Mouse (Mus musculus): ENCODE results near the gene Utp18. TPM values are rescaled to one million over a fixed set of nuclear protein-coding genes. Genes with fewer than 3 reads are reported as not detected.

Gene Utp18
- total RNA-seq, 4 experiments from 2014 or later, result 8.4 to 9.0 (median 8.8) TPM

DNA sequence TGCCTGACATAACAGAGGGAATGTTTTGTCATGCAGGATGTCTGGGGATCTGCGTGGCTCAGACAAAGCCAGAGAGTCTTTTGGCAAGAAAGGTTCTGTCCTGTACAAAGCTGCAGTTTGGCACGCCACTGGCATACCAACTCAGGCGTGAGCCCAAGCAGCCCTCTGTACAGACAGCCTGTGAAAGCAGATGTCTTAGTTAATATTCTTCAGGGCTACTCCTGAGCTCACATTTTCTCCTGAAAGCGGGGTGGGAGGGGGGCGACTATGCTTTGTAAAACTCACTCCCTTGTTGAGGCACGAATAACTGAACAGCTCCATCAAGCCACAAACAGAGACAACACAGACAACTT, 56.3 kb downstream of the Utp18 start:
- DNase-seq (ENCODE audit: low spot score), result no peak

DNA sequence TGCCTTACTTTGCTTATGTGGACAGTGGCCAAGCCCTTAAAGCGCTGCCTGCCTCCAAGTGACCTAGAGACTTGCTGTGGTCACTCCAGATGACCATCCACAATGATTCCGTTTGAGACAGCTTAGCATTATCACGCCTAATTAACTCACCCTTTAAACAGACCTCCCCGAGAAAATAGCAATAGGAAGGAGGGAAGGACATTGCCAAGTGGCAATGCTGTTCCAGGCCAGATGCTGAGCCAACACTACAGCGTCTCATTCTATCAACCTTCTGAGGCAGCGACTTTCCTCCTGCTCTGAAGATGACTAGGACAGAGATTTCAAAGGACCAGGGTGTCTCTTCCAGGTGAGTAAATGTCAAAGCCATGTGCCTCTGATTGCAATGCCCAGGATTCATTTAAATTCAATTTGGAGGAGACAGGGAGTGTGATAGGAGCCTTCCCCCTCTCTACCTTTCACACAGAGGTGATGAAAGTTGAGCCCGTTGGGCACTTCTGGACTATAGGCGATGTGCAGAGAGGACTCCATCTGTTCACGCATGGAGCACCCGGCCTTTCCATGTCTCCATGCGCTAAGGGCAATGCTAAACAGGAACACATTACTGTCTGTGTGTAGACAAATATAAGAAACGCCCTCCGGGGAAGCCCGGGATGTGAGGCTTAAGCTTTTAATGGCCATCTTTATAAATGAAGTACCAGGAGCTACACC, 56.8 kb downstream of the Utp18 start:
- DNase-seq (ENCODE audit: low spot score), result no peak

DNA sequence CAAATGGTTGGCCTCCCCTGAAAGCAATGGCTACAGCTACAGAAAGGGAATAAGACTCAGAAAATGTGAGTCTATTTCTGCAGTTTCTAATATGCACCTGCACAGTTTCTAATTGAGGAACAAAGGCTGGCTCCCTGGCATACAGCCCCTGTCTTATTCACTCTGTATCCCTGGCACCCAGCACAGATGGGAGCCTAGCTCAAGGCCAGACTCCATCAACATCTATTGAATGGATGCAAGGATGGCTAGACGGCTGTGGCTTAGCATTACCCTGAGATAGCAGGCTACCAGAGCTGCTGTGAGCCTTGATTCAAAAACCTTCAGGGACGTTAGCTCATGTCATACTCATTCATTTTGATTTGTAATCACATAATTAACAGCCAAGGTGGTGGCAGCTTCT, 63.3 kb downstream of the Utp18 start:
- DNase-seq (ENCODE audit: low spot score), result no peak

DNA sequence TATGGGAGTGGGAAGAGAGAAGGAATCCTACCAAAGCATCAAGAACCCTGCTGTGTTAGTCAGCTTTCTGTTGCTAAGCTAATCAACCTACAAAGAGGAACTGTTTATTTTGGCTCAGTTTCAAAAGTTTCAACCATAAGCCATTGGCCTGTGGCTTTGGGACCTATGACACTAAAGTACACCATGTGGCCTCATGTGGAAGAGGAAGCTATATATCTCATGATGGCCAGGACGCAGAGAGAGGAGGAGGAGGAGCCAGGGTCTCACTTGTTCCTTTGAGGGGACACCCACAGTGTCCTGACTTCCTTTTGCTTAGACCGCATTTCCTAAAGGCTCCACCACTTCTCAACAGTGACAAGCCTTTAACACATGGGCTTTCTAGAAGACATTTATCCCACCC, 64.0 kb downstream of the Utp18 start:
- DNase-seq (ENCODE audit: low spot score), result peak; percentile 4

DNA sequence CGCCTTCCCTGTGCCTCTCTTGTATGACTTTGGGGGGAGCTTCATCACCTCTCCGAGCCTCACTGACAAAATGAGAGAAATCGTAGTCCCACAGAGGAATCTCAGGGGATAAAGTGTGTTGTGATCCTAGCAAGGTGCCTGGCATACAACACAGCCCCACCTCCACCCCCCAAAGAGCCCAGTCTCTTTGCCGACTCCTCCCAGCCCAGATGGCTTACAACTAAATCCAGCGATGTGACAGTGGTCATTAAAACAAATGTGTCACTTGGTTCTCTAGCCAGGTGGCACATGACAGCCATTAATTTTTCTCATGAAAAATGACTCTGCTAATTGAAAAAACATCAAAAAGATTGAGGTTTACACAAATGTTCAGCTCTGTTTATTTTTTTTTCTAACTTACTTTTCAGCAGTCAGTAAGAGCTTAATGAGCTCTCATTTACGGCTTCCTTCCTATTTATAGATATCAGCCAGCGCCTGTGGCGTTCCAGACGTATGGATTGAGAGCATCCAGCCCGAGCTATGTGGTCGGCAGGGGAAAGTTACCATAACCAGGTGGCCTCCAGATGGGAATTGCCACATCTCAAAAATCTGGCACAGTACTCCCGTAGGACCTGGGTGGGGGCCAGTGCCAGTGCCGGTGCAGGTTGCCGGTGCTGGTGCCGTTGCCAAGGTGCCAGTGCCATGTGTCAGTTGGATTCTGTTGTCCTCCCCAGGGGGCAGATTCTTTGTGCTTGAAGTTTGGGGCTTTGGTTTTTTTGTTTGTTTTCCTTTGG, 67.4 kb downstream of the Utp18 start:
- no peak for DNase-seq (ENCODE audit: low spot score)

DNA sequence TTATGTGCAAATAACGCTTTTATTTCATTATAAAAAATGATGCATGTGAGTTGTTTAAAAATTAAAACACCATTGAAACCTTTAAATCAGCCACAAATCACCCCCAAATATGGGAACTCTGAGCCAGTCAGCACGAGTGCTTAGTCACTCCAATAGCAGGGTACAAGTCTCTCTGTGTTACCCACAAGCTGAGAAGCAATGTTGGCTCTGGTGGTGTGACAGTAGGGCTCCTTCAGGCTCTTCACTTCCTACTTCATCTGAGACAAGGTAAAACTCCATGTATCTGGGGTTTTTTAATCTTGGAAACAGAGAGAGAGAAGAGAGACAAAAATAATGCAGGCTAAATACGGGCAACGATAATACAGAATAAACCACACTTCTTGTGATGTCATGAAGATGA, 72.6 kb downstream of the Utp18 start:
- no peak for DNase-seq (ENCODE audit: low spot score)

DNA sequence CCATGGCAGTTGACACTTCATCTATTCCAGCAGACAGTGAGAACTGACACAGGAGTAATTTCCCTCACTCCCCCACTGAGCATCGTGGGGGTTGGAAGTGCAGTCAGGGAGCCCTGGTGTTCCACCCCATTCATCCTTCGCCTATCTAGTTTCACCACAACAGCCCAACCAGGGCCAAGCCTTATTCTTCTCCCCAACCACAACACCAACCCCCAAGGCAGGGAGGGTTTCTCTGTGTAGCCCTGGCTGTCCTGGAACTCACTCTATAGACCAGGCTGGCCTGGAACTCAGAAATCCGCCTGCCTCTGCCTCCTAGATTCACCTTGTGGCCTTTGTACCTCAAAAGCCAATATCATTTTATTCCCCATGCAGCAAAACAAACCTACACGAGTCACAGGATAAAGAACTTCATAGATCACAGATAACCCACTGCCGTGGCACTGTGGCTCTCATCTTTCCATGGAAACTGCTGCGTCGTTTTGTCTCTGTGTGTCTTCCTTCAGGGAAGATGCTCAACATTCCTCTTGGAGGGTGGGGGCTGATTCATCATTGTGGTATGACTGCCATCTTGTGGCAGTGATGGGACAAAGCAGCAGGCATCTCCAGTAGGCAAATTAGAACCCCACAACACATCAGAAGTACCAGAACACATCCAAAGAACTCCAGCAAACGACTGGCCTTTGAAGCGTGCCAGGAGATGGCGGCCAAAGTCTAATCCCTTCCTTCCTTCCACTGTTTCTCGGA, 73.3 kb downstream of the Utp18 start:
- DNase-seq (ENCODE audit: low spot score), result no peak

Other genes starting within 250 kb of the Utp18 start
- gene Mbtd1, start 86 bp upstream of the Utp18 start, total RNA-seq (2022), result 10 to 100 TPM; 10.5 to 14.3 (median 12.4) TPM
- gene Nme2, start 70.5 kb upstream of the Utp18 start, total RNA-seq (2022), result 1,000 to 10,000 TPM; 1,051 to 1,128 (median 1,108) TPM
- gene Gm20390, start 82.5 kb upstream of the Utp18 start, total RNA-seq (2022), result 10 to 100 TPM; 11.7 to 17.8 (median 12.5) TPM
- 10 to 100 TPM in 3 of 4 experiments, 1 to 10 TPM in 1; 8.3 to 15.9 (median 12.6) TPM for gene Nme1, start 82.8 kb upstream of the Utp18 start, total RNA-seq (2022)
- 100 to 1,000 TPM; 141 to 155 (median 148) TPM for gene Spag9, start 110.3 kb upstream of the Utp18 start, total RNA-seq (2022)